ENCODE assay signal across 21 mouse cellular contexts in the genomic region with DNA sequence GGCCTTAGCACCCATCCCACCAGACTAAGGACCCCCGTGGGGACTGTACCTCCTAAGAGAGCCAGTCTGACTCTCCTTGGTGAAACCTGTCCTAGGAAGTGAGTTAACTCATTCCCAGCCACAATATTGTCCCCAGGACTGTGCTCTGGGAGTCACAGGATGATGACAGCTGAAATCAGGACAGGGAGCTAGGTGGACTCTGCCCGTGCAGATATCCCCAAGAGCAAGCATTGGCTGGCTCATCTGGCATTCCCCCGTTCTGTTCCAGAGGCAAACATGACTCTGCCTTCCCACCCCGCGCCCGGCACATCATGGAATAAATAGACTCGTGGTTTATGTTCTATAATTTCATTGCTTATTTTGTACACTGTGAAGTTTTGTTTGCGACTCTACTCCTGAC.
DNase-seq lines count a peak whose midpoint lies in the region; ATAC-seq and TF ChIP-seq lines count a peak whose summit lies in the region.
"Had no signal": no experiment of that assay in that cellular context is flagged by ENCODE, and none has a peak within 500 bp of the region (broad histone marks: within the 10 kb centered on the region; RNA-seq: fewer than 3 reads in every experiment).

No protein-coding gene starts in this region.

- no peak overlapping the region for H3K9ac ChIP-seq in intestine, embryonic 15.5 days
- peak overlapping the region; percentile 49 for H3K9ac ChIP-seq in liver, adult 2 months (ENCODE audit: low read depth, low read length)
- no peak overlapping the region for H3K9ac ChIP-seq in liver, embryonic 14.5 days (replicated peaks)
- H3K9ac ChIP-seq: embryonic facial prominence, embryonic 13.5 days; forebrain, embryonic 13.5 days; heart, embryonic 13.5 days; hindbrain, embryonic 12.5 days had no signal

- H3K79me2 ChIP-seq in liver, adult 2 months (ENCODE audit: control insufficient read depth, insufficient read depth, low read length) = no peaks in the 10 kb centered on the region

- no peak overlapping the region for H3K4me3 ChIP-seq in intestine, embryonic 15.5 days (replicated peaks)
- H3K4me3 ChIP-seq in liver, adult 2 months (ENCODE audit: insufficient read depth, low read depth, low read length) = no peak overlapping the region
- no peak overlapping the region for H3K4me3 ChIP-seq in liver, embryonic 14.5 days (ENCODE audit: insufficient read depth in 1 of 2, low read depth in 2 of 2, low read length in 2 of 2)
- H3K4me3 ChIP-seq: embryonic facial prominence, embryonic 13.5 days; forebrain, embryonic 13.5 days; gastrocnemius, adult 2 months; heart, embryonic 13.5 days; hindbrain, embryonic 12.5 days had no signal

- no peak for TF ChIP-seq EP300 in liver, embryonic 14.5 days (IDR thresholded peaks at IDR 0.05; ENCODE audit: low read depth)

- no peak overlapping the region for H3K4me2 ChIP-seq in intestine, embryonic 15.5 days (replicated peaks)
- 0 out of 2 replicates have a peak overlapping the region, but pooled peaks have one; percentile 6 for H3K4me2 ChIP-seq in liver, embryonic 14.5 days (ENCODE audit: low read depth)
- H3K4me2 ChIP-seq: embryonic facial prominence, embryonic 13.5 days; forebrain, embryonic 13.5 days; heart, embryonic 13.5 days; hindbrain, embryonic 12.5 days had no signal

- no peaks in the 10 kb centered on the region for H3K9me3 ChIP-seq in intestine, embryonic 15.5 days
- no peaks in the 10 kb centered on the region for H3K9me3 ChIP-seq in liver, embryonic 14.5 days (ENCODE audit: control insufficient read depth, low read length)
- H3K9me3 ChIP-seq: embryonic facial prominence, embryonic 13.5 days; forebrain, embryonic 13.5 days; heart, embryonic 13.5 days; hindbrain, embryonic 12.5 days had no signal

- WGBS in intestine, embryonic 15.5 days = 64% methylated on average over 8 of the region's 8 CpGs
- WGBS in liver, adult 2 months = 30% methylated on average over 8 of the region's 8 CpGs
- 67% methylated on average over 8 of the region's 8 CpGs for WGBS in liver, embryonic 14.5 days (ENCODE audit: insufficient replicate concordance)

- H3K27me3 ChIP-seq in intestine, embryonic 15.5 days (replicated peaks) = no peaks in the 10 kb centered on the region
- no peaks in the 10 kb centered on the region for H3K27me3 ChIP-seq in liver, adult 2 months (ENCODE audit: control insufficient read depth, insufficient read depth, low read length)
- no peaks in the 10 kb centered on the region for H3K27me3 ChIP-seq in liver, embryonic 14.5 days (ENCODE audit: control insufficient read depth, insufficient read depth, low read length)
- H3K27me3 ChIP-seq: embryonic facial prominence, embryonic 13.5 days; forebrain, embryonic 13.5 days; hindbrain, embryonic 12.5 days had no signal

- ATAC-seq in intestine, embryonic 15.5 days = peak; percentile 80
- ATAC-seq in liver, embryonic 14.5 days (ENCODE audit: insufficient read depth) = peak; percentile 21; the same call in 1 of the 2 replicates
- ATAC-seq in CD4-positive, CD25-positive, alpha-beta regulatory T cell, adult 4 months = no peak
- ATAC-seq: forebrain, embryonic 13.5 days; hindbrain, embryonic 16.5 days had no signal

- H3K4me1 ChIP-seq in intestine, embryonic 15.5 days (replicated peaks) = peaks cover 9% of the 10 kb centered on the region
- peaks cover 21% of the 10 kb centered on the region for H3K4me1 ChIP-seq in liver, adult 2 months (ENCODE audit: control insufficient read depth, insufficient read depth, low read length)
- peaks cover 18 to 34% of the 10 kb centered on the region in 2 experiments for H3K4me1 ChIP-seq in liver, embryonic 14.5 days (replicated peaks; ENCODE audit: control insufficient read depth in 2 of 2, insufficient read depth in 2 of 2, low read length in 1 of 2)

- peak overlapping the region; percentile 59 for H3K27ac ChIP-seq in intestine, embryonic 15.5 days
- H3K27ac ChIP-seq in liver, adult 2 months (replicated peaks; ENCODE audit: insufficient read depth, low read depth, low read length) = peak overlapping the region; percentile 97
- no peak overlapping the region for H3K27ac ChIP-seq in liver, embryonic 14.5 days
- H3K27ac ChIP-seq: embryonic facial prominence, embryonic 13.5 days; forebrain, embryonic 13.5 days; gastrocnemius, adult 2 months; heart, embryonic 13.5 days; hindbrain, embryonic 12.5 days had no signal

- TF ChIP-seq POLR2A in liver, adult 2 months (IDR thresholded peaks at IDR 0.05; ENCODE audit: extremely low read depth, insufficient read depth, low read length) = no peak

- H3K36me3 ChIP-seq in intestine, embryonic 15.5 days = no peaks in the 10 kb centered on the region
- H3K36me3 ChIP-seq in liver, adult 2 months (ENCODE audit: control insufficient read depth, insufficient read depth, low read length) = no peaks in the 10 kb centered on the region
- H3K36me3 ChIP-seq in liver, embryonic 14.5 days (replicated peaks; ENCODE audit: control insufficient read depth, insufficient read depth, low read depth) = no peaks in the 10 kb centered on the region
- H3K36me3 ChIP-seq: embryonic facial prominence, embryonic 13.5 days; heart, embryonic 13.5 days; hindbrain, embryonic 12.5 days had no signal

- peak; percentile 94 for DNase-seq in liver, adult 2 months (ENCODE audit: extremely low read depth, low read depth, low spot score)
- DNase-seq in liver, embryonic 14.5 days (ENCODE audit: low read depth in 3 of 3, low spot score in 3 of 3) = no peak
- DNase-seq in yolk sac, embryonic 10.5 days (ENCODE audit: low spot score) = peak; percentile 68
- DNase-seq in adrenal gland, postnatal 10 days = no peak
- DNase-seq in retina, embryonic 14.5 days (ENCODE audit: low spot score) = no peak
- DNase-seq: adrenal gland, postnatal 14 days; B cell, adult 2 months; cerebellum, adult 18-20 months; cerebellum, adult 9-11 months; cerebellum, postnatal 36 days; gastrocnemius, adult 2 months; gastrocnemius, postnatal 36 days; heart, adult 11 months; heart, postnatal 4 days had no signal

- no peak for TF ChIP-seq CTCF in liver, adult 2 months (IDR thresholded peaks at IDR 0.05; ENCODE audit: low read depth, low read length)
- TF ChIP-seq CTCF in liver, embryonic 14.5 days (IDR thresholded peaks at IDR 0.05; ENCODE audit: low read depth) = no peak

Comparison
In these comparisons a context has a peak if more than half of its experiments do, and no peak if none do; other contexts are left out.
1. DNase-seq: peak in liver, adult 2 months (single experiment) and yolk sac, embryonic 10.5 days (single experiment); none in liver, embryonic 14.5 days (0 of 3), adrenal gland, postnatal 10 days (single experiment) and retina, embryonic 14.5 days (single experiment).